Mouse (Mus musculus): ENCODE data around the gene Mtmr12.
A peak's percentile ranks its signal among the peaks of the same experiment; 100 is the strongest.
"Not testable (repeated sequence)": the region's sequence is repeated elsewhere in the genome, so short reads cannot be mapped to it uniquely, and the experiment has no call there.

Gene Mtmr12

GRCm38 (mm10) chr15:12212266-12212665 lies 7.4 kb downstream of the Mtmr12 start:
- DNase-seq (ENCODE audit: low spot score) = no peak

DNA sequence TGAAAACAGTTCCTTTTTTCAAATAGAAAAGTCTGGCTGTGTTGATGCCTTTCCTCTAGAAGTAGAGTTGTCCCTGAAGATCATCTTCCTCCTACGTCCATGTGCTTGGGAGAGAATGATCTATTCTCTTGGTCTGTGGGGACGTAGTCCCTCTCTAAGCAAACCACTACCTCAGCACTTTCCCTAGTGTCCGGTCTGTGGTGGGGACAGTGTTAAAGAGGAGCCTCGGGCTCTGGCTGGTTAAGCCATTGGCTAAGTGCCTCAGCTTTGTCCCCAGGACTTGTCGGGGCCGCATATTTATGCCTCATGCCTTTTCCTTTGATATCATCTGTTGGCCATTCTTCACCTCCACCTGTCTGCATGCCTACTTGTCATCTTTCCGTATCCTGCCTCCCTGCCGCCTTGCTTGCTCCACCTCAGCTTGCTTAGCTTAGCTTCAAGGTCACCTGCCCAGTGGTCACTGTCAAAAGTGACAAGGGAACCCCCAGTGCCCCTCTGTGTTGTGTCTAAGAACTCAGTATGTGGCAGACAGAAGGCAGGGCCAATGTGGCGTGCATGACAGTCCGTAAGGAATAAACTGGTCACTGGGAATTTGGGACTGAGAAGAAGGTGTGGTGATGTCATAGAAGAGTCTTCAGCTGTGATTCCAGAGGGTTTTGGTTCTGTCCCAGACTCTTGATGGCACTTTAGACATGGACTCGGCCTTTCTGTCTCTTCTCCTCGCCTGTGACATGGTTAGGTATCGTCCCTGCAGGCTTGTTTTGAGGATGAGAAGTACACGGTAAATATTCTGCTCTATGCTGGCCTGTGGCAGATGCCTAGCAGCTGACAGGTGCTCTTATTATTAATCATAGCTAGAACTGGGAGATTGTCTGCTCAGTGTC lies 9.9 kb downstream of the Mtmr12 start:
- DNase-seq (ENCODE audit: low spot score) = no peak

DNA sequence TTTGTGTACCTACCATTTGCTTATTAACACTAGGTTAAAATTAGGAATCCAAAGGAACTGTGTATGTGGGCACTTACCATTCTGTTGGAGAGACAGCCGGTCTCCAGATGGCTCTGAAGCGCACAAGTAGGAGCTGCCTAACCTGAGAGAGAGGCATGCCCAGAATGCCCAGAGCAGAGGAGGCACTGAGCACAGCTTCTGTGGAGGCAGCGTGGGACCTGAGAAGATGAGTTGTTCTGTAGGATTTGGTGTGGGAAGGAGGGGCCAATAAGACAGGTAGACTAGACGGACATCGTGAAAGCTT lies 10.5 kb downstream of the Mtmr12 start:
- no peak for DNase-seq (ENCODE audit: low spot score)

GRCm38 (mm10) chr15:12216119-12216518 lies 11.3 kb downstream of the Mtmr12 start:
- DNase-seq (ENCODE audit: low spot score) = no peak

GRCm38 (mm10) chr15:12216798-12217197 lies 12.0 kb downstream of the Mtmr12 start:
- no peak for DNase-seq (ENCODE audit: low spot score)

- DNase-seq (ENCODE audit: low spot score) = not testable (repeated sequence)
Observed at GRCm38 (mm10) chr15:12217332-12217731, 12.5 kb downstream of the Mtmr12 start.

DNA sequence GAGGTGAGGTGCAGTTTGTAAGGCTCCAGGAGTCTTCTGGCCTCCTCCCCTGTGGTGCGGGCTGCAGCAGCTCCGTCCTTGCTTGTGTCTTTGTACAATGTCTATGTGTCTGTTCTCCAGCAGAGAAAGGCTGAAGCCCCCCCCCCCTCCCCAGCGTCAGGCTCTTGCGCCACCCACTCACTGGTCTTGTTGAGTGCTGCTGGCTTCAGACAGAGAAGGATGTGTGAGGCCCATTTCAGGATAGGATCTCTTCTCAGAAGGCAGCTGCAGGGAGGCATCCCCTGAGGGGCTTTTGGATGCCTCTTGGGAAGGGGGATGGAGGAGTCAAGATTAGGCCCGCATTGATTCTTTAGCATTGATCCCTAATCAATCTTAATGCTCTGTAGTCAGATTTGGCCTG lies 13.0 kb downstream of the Mtmr12 start:
- DNase-seq (ENCODE audit: low spot score) = no peak

GRCm38 (mm10) chr15:12218583-12219382 lies 14.0 kb downstream of the Mtmr12 start:
- DNase-seq (ENCODE audit: low spot score) = no peak

- no peak for DNase-seq (ENCODE audit: low spot score)
Observed at GRCm38 (mm10) chr15:12221131-12221530, 16.3 kb downstream of the Mtmr12 start.

DNA sequence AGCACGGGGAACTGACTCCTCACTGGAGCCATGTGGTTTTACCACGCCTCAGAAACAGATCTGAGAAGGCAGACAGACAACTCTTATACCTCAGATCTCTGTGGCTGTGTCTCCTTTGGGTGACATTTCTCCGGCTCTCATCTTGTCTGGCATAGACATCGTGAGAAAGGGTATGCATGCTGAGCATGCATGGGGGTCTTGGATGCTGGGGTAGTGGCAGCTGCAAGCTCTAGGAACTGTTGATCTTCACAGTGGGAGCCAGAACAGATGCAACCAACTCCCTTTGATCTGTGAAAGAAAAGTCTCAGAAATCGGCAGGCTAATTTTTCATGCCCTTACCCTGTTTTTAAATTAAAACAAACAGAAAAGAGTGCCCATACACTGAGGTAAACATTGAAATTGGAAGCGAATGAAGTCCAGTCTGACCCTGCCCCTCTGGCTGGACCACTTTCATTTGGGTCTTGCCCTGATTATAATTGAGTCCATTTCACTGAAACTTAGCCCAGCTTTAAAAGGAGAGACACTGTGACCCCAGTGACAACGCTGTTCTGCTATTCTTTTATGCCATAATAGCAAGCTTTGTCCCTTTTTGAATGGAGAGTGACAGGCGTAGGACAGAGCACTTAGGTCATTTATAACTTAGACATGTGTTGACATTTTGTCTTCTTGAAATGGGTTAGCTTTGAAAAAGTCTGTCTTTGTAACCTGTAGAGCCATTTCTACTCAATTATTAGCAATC lies 17.9 kb downstream of the Mtmr12 start:
- no peak for DNase-seq (ENCODE audit: low spot score)

DNA sequence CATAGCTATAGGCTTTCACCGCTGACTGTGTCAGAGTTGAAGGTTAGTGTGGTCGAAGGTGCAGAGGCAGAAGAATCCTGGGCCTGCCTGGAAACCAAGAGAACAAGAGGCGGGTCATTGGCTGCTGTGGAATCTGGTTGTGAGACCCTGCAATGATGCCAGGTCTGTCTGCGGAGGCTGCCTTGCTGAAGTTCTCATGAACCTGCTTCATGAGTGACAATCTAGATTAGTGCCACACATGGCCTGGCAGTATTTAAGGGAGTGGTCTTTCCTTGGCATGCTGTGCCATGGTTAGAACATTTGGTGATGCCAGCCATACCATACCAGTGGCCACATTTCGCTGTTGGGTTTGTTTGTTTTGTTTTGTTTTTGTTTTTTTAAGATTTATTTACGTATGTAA lies 18.6 kb downstream of the Mtmr12 start:
- no peak for DNase-seq (ENCODE audit: low spot score)

DNA sequence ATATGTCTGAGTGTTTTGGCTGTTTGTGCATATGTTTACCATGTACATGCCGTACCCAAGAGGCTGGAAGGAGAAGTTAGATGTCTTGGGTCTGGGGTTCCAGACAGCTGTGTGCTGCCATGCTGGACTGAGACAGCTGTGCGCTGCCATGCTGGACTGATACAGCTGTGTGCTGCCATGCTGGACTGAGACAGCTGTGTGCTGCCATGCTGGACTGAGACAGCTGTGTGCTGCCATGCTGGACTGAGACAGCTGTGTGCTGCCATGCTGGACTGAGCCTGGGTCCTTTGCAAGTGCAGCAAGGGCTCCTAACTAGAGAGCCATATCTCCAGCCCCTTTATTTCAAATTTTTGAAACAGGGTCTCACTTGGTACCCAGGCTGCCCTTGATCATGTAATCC lies 19.4 kb downstream of the Mtmr12 start:
- DNase-seq (ENCODE audit: low spot score) = no peak

DNA sequence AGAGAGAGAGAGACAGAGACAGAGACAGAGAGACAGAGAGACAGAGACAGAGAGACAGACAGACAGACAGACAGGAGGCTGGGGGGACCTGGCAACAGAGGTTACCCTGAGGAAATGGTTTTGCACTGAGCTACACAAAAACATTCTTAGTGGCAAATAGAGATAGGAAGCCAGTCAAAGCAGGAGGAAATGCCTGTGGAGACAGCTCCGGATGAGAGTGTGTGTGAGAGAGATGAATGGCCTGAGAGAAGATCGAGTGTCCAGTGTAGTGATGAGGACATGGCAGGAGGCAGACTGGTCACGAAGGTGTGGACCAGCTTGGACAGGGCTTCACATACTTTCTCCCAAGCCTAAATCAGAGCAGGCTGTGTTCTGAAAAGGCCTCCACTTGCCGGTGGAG lies 20.2 kb downstream of the Mtmr12 start:
- no peak for DNase-seq (ENCODE audit: low spot score)

GRCm38 (mm10) chr15:12226908-12227307 lies 22.1 kb downstream of the Mtmr12 start:
- no peak for DNase-seq (ENCODE audit: low spot score)

- DNase-seq (ENCODE audit: low spot score) = no peak
Observed at GRCm38 (mm10) chr15:12227355-12227754, 22.5 kb downstream of the Mtmr12 start.

GRCm38 (mm10) chr15:12229603-12230242 lies 24.9 kb downstream of the Mtmr12 start:
- no peak for DNase-seq (ENCODE audit: low spot score)

DNA sequence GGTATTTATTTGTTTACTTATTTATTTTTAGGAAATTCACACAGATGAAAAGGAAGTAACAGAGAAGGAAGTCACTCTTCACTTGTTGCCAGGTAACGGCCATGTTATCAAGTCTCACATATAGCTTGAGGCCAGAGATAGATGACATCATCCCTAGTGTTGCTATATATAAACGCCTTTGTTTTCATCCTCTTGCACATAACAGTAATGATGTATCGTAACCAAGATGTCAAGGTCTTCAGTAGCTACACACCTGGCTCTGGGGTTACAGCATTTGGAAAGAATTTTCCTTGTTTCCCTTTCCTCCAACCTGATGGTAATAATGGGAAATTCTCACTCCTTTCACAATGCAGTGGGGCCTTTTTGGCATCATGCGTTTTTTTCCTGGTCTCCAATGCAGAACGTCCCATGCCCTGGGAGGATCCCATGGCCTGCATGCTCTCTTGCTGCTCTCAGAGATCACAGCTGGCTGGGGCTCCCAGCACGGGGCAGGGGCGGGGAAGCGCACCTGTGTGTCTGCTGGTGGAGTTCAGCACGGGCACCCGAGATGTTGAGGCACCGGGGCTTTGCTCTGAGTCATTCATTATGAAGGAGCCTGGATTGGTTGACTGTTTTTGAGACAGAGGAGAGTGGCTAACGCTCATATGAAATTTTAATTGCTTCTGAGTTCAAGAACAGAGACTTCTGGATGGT lies 25.6 kb downstream of the Mtmr12 start:
- DNase-seq (ENCODE audit: low spot score) = peak; percentile 37

GRCm38 (mm10) chr15:12231462-12231861 lies 26.6 kb downstream of the Mtmr12 start:
- DNase-seq (ENCODE audit: low spot score) = no peak

DNA sequence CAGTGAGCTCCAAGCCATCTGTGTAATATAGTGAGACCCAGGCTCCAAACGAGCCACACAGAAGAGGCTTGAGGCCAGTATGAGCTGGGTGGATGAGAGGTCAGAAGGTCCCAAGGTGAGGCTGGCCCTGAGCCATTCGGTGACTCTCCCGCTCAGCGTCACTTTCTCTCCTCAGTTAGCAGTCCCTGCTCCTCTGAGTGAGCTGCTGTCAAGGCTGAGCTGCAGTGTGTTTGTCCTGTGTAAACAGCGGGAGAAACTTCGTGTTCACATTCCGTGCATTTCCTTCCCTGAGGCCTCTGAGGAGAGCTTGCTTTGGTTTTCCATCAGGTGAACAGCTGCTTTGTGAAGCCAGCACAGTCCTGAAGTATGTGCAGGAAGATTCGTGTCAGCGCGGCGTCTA lies 27.6 kb downstream of the Mtmr12 start:
- DNase-seq (ENCODE audit: low spot score) = no peak

GRCm38 (mm10) chr15:12233021-12233420 lies 28.2 kb downstream of the Mtmr12 start:
- DNase-seq (ENCODE audit: low spot score) = no peak

DNA sequence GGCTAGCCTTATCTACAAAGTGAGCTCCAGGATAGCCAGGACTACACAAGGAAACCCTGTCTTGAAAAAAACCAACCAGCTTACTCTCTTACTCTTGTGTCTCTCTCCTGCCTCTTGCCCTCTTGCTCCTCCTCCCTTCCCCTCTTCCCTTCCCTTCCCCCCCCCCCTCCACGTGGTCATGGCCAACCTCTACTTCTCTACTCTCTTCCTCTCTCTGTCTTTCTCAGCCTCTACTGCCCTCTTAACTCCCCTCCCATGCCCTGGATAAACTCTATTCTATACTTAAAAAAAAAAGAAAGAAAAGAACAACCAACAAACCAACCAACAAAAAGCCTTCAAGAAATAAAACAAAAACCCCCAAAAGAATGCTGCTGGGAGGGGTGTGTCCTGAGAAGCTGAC lies 30.7 kb downstream of the Mtmr12 start:
- DNase-seq (ENCODE audit: low spot score) = no peak

DNA sequence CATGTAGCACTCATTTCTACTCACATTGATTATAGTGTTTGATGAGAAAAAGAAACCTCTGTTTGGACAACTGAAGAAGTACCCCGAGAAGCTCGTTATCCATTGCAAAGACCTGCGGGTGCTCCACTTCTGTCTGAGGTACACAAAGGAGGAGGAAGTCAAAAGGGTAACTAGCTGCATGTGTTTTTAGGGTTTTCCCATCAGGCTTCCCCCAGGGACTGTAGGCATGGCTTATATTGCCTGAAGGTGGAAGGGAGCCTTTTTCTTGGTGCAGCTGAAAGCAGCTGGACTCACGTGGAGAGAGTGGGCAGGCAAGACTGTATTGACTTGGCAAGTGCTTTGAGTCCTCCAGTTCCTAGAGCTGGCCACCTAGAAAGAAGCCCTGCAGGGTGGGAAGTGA lies 31.2 kb downstream of the Mtmr12 start:
- DNase-seq (ENCODE audit: low spot score) = no peak
